Mouse (Mus musculus): ENCODE results near the gene Apoc2. TPM values are rescaled to one million over a fixed set of nuclear protein-coding genes. Genes with fewer than 3 reads are reported as not detected.

Gene Apoc2
- not detected in 2 replicates for polyA plus RNA-seq (2021; fragmentation: Nextera tagmentation)
- long read RNA-seq, experiment 1, result 0 reads
- long read RNA-seq, experiment 2, result 0 reads

GRCm38 (mm10) chr7:19677872-19678271 lies at the start of gene Apoc2:
Apoc2 (minus strand) TSS chr7:19677941.

DNA sequence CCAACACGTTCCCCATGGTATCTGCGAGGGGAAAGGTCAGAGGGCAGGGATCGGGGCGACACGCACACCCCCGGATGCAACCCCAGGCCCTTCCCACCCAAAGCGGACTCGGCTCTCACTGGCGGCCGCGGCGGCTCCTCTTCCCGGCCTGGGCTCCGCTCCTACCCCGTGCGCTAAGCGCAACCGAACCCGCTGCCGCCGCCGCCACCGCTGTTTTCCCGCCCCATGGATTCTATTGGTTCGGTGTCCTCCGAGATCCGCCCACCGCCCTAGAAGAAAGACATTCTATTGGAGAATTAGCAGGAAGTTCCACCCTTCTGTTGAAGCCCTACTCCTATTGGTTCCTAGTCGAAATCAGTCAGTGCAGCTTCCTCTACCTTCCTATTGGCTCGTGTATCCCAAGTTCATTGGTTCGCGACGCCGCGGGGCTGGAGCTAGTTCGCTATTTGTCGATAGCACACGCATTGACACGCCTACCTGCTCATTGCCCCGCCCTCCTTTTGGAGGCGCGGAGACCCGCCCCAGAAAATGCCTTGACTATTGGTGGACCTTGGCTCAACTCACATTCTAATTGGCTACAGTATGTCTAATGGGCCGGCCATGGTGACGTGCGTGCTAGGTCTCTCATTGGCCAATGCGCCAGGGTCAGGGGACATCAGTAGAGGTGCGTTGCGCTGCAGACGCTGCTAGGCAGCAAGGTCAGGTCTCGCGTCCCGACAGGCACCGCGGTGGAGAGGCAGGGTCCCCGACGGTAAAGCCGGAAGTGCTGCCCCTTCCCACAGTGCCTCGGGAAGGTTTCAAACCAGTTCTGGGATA lies 37.7 kb upstream of the Apoc2 start, which contains the start of gene Tomm40:
Gene Tomm40 (minus strand): TSS at position 200 of the 816 bp plus-strand sequence.

GRCm38 (mm10) chr7:19698907-19699826 lies 21.4 kb upstream of the Apoc2 start, which contains the start of gene Apoe:
Apoe (minus strand) TSS chr7:19699188.

GRCm38 (mm10) chr7:19691873-19692865 lies 14.4 kb upstream of the Apoc2 start, which contains the start of gene Apoc1:
Apoc1 (minus strand) TSS chr7:19692660.

DNA sequence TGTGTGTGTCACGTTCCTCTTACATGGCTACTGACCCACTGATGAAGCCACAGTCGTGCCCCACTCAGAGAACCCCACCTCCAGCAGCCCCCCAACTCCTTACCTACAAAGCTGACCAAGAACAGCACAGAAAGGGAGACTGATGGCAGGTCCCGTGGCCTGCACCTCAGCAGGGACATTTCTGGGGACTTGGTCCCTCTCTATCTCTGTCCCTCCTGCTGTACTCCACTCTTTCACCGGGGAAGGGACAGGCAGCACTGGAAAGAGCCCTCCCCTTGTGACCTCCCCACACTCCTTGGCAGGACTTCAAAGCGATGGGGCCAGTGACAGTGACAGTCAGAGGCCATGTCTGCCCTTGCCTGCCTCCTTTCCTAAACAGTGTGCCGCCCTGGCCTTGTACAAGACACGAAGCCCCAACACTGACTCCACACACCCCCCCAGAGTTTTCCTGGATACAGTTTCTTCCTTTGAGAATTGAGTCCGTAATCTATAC lies 3.5 kb upstream of the Apoc2 start, which contains the start of the genes Gm44805 and Apoc4:
Gene Gm44805 (minus strand): TSS at position 222 of the 493 bp plus-strand sequence.
Gene Apoc4 (minus strand): TSS at position 278 of the 493 bp plus-strand sequence.

DNA sequence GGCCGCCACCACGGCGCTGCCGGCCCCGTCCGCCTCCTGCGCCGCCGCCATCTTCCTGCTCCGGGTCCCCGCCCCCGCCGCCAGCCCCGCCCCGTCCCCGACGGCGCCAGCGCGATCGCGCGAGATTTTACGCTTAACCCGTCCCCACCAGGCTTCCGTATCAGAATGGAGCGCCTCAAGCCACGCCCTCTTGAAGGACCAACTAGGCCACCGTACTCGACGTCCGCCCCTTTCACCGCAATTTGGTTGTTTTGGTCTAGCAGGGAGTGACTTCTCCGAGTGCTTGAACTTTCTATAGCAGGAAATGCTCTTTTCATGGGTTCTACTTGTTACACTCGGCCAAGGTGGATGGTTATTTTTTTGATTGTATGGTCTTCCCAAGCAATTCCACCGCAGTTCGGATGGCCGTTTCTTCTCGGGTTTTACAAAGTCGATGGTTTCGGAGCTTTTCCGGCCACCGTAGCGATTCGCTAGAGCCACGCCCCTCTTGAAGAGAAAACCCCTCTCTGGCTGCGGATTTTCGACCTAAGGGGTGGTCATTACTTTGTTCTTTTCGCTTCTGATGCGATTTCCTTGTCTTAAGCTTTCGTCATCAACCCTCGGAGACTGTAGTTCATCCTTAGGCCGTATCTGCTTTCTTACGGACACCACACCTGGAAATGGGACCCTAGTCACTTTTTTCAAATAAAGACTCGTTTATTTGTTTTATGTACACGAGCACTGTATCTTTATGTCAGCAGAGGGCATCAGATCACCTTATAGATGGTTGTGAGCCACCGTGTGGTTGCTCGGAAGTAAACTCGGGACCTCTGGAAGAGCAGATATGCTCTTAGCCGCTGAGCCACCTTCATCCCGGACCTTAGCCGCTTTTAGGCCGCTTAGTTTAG lies 12.5 kb downstream of the Apoc2 start, which contains the start of gene Clptm1:
Gene Clptm1 (minus strand): TSS at position 79 of the 887 bp plus-strand sequence.

DNA sequence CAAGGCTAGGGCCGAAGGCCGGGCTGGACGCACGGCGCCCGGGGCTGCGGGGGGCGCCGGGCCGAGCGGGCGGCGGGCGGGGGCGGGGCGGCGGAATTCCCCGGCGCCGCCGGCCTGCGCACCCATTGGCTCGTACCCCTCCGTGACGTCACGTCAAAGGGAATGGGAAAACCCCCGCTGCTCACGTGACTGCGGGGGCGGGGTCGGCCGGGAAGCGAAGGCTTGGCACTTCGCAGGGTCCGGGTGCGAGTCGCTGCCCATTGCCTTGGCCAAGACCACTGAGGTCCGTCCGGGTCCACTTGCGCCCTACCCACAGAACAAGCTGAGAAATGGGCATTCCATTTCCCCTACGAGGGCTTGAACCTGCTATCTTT lies 48.4 kb downstream of the Apoc2 start, which contains the start of gene Relb:
Gene Relb (minus strand): TSS at position 78 of the 374 bp plus-strand sequence.

Other genes starting within 250 kb of the Apoc2 start
- 6.0 and 12.2 TPM in 2 replicates for gene Mark4, start 219.1 kb downstream of the Apoc2 start, polyA plus RNA-seq (2021; fragmentation: Nextera tagmentation)
- 0.25 and 0.54 TPM in 2 replicates for gene Exoc3l2, start 214.6 kb downstream of the Apoc2 start, polyA plus RNA-seq (2021; fragmentation: Nextera tagmentation)
- 3.6 and 3.8 TPM in 2 replicates for gene Bloc1s3, start 169.6 kb downstream of the Apoc2 start, polyA plus RNA-seq (2021; fragmentation: Nextera tagmentation)
- gene Trappc6a, start 169.5 kb downstream of the Apoc2 start, polyA plus RNA-seq (2021; fragmentation: Nextera tagmentation), result 37.7 and 37.9 TPM in 2 replicates
- gene Nkpd1, start 160.1 kb downstream of the Apoc2 start, polyA plus RNA-seq (2021; fragmentation: Nextera tagmentation), result 1.3 and 2.3 TPM in 2 replicates
- gene Ppp1r37, start 114.9 kb downstream of the Apoc2 start, polyA plus RNA-seq (2021; fragmentation: Nextera tagmentation), result 2.7 and 31.4 TPM in 2 replicates
- gene Zfp296, start 100.7 kb downstream of the Apoc2 start, polyA plus RNA-seq (2021; fragmentation: Nextera tagmentation), result 3.1 and 3.6 TPM in 2 replicates
- gene Gemin7, start 100.3 kb downstream of the Apoc2 start, polyA plus RNA-seq (2021; fragmentation: Nextera tagmentation), result 140 and 141 TPM in 2 replicates
- gene Clasrp, start 73.5 kb downstream of the Apoc2 start, polyA plus RNA-seq (2021; fragmentation: Nextera tagmentation), result 9.7 and 15.1 TPM in 2 replicates
- gene Relb, start 48.5 kb downstream of the Apoc2 start, polyA plus RNA-seq (2021; fragmentation: Nextera tagmentation), result 5.7 and 8.2 TPM in 2 replicates
- gene Clptm1, start 12.9 kb downstream of the Apoc2 start, polyA plus RNA-seq (2021; fragmentation: Nextera tagmentation), result 86.9 and 119 TPM in 2 replicates
- not detected in 2 replicates for gene Gm44805, start 3.5 kb upstream of the Apoc2 start, polyA plus RNA-seq (2021; fragmentation: Nextera tagmentation)
- not detected in 2 replicates for gene Apoc4, start 3.5 kb upstream of the Apoc2 start, polyA plus RNA-seq (2021; fragmentation: Nextera tagmentation)
- 1.7 and 5.7 TPM in 2 replicates for gene Apoc1, start 14.7 kb upstream of the Apoc2 start, polyA plus RNA-seq (2021; fragmentation: Nextera tagmentation)
- 7,501 and 8,830 TPM in 2 replicates for gene Apoe, start 21.2 kb upstream of the Apoc2 start, polyA plus RNA-seq (2021; fragmentation: Nextera tagmentation)
- gene Tomm40, start 37.5 kb upstream of the Apoc2 start, polyA plus RNA-seq (2021; fragmentation: Nextera tagmentation), result 148 and 163 TPM in 2 replicates
- gene Nectin2, start 72.5 kb upstream of the Apoc2 start, polyA plus RNA-seq (2021; fragmentation: Nextera tagmentation), result 5.5 and 5.7 TPM in 2 replicates
- 6.3 and 14.9 TPM in 2 replicates for gene Bcam, start 93.1 kb upstream of the Apoc2 start, polyA plus RNA-seq (2021; fragmentation: Nextera tagmentation)
- 0.18 TPM in 1 of 2 replicates, not detected in the other for gene Cblc, start 118.9 kb upstream of the Apoc2 start, polyA plus RNA-seq (2021; fragmentation: Nextera tagmentation)
- 0.25 and 0.68 TPM in 2 replicates for gene Bcl3, start 144.8 kb upstream of the Apoc2 start, polyA plus RNA-seq (2021; fragmentation: Nextera tagmentation)
- gene Gm19345, start 174.1 kb upstream of the Apoc2 start, polyA plus RNA-seq (2021; fragmentation: Nextera tagmentation), result 3.5 and 4.1 TPM in 2 replicates
- gene Ceacam16, start 183.4 kb upstream of the Apoc2 start, polyA plus RNA-seq (2021; fragmentation: Nextera tagmentation), result 0.09 TPM in 1 of 2 replicates, not detected in the other
- gene Ceacam19, start 210.0 kb upstream of the Apoc2 start, polyA plus RNA-seq (2021; fragmentation: Nextera tagmentation), result not detected in 2 replicates
- gene Pvr, start 243.2 kb upstream of the Apoc2 start, polyA plus RNA-seq (2021; fragmentation: Nextera tagmentation), result 1.2 and 1.4 TPM in 2 replicates